Mouse (Mus musculus) MEL (cell line): ENCODE results near the gene Phxr2. TPM values are rescaled to one million over a fixed set of nuclear protein-coding genes. Genes with fewer than 3 reads are reported as not detected.

Experiments
- DNase-seq: peaks from one replicate; pipeline ENCODE4 v3.0.0; 2011; ENCODE audit warnings: low read depth, low spot score
- H3K27ac ChIP-seq: 2 replicates; pipeline ENCODE4 v1.5.1; 2012; ENCODE audit warnings: low read depth, mild to moderate bottlenecking, control low read depth, low read length, moderate library complexity; ENCODE audit not compliant: control insufficient read depth
- H3K27me3 ChIP-seq, 2 experiments: fragments of 150-350 bp in 1 of 2; sonication (generic) in 1 of 2; 2 replicates each; pipeline ENCODE4 v1.6.1; 2012; ENCODE audit warnings: low read length in 2 of 2, mild to moderate bottlenecking in 2 of 2, improper control_type of control experiment in 1 of 2, moderate library complexity in 1 of 2; ENCODE audit not compliant: insufficient read depth in 2 of 2, control insufficient read depth in 1 of 2
- H3K36me3 ChIP-seq, 2 experiments: 2 replicates each; pipeline ENCODE4 v1.6.1; 2012 to 2014; ENCODE audit warnings: low read length in 2 of 2, improper control_type of control experiment in 1 of 2, inconsistent platforms in 1 of 2, mild to moderate bottlenecking in 1 of 2; ENCODE audit not compliant: insufficient read depth in 2 of 2, control insufficient read depth in 1 of 2
- H3K4me1 ChIP-seq, 2 experiments: fragments of 150-350 bp in 1 of 2; sonication (generic) in 1 of 2; 2 replicates each; pipeline ENCODE4 v1.6.1; 2012; ENCODE audit warnings: low read length in 2 of 2, improper control_type of control experiment in 1 of 2, mild to moderate bottlenecking in 1 of 2; ENCODE audit not compliant: insufficient read depth in 2 of 2, control insufficient read depth in 1 of 2
- H3K4me3 ChIP-seq, 2 experiments: fragments of 150-350 bp in 1 of 2; sonication (generic) in 1 of 2; 2 replicates each; pipeline ENCODE4 v1.5.1; 2012; ENCODE audit warnings: low read depth in 2 of 2, low read length in 2 of 2, mild to moderate bottlenecking in 2 of 2, moderate library complexity in 2 of 2, control low read depth in 1 of 2, improper control_type of control experiment in 1 of 2; ENCODE audit not compliant: control insufficient read depth in 1 of 2, insufficient read depth in 1 of 2
- H3K79me2 ChIP-seq: 2 replicates; pipeline ENCODE4 v1.6.1; 2012; ENCODE audit warnings: mild to moderate bottlenecking, low read length, moderate library complexity; ENCODE audit not compliant: control insufficient read depth, poor library complexity, insufficient read depth
- H3K9ac ChIP-seq: 2 replicates; pipeline ENCODE4 v1.6.1; 2012; ENCODE audit warnings: low read depth, mild to moderate bottlenecking, control low read depth, low read length, moderate library complexity; ENCODE audit not compliant: control insufficient read depth, poor library complexity, severe bottlenecking
- H3K9me3 ChIP-seq: fragments of 150-350 bp; sonication (generic); replicated peaks from 2 replicates; pipeline ENCODE4 v1.6.1; 2012; ENCODE audit warnings: mild to moderate bottlenecking, low read length, improper control_type of control experiment, moderate library complexity; ENCODE audit not compliant: insufficient read depth
- BHLHE40 ChIP-seq: IDR thresholded peaks from 2 replicates; pipeline ENCODE4 v1.6.1; 2012; ENCODE audit warnings: low read depth, mild to moderate bottlenecking, inconsistent platforms, low read length, improper control_type of control experiment, borderline replicate concordance
- CHD2 ChIP-seq: IDR thresholded peaks from 2 replicates; pipeline ENCODE4 v1.6.1; 2011; ENCODE audit warnings: low read length, improper control_type of control experiment
- CTCF ChIP-seq, 3 experiments: IDR thresholded peaks in 2 of 3; conservative IDR thresholded peaks in 1 of 3; 2 replicates each; pipeline ENCODE4 v1.5.1; 2011 to 2012; ENCODE audit warnings: low read length in 3 of 3, low read depth in 2 of 3, mild to moderate bottlenecking in 2 of 3, improper control_type of control experiment in 1 of 3, inconsistent platforms in 1 of 3, mixed read lengths in 1 of 3, moderate library complexity in 1 of 3; ENCODE audit not compliant: control insufficient read depth in 1 of 3, insufficient read depth in 1 of 3, poor library complexity in 1 of 3, severe bottlenecking in 1 of 3
- E2F4 ChIP-seq: IDR thresholded peaks from 2 replicates; pipeline ENCODE4 v1.6.1; 2011; ENCODE audit warnings: low read depth, low read length, improper control_type of control experiment, borderline replicate concordance
- ELF1 ChIP-seq: IDR thresholded peaks from 2 replicates; pipeline ENCODE4 v1.6.1; 2014; ENCODE audit warnings: low read depth, mild to moderate bottlenecking, inconsistent platforms, low read length, improper control_type of control experiment, moderate library complexity
- EP300 ChIP-seq, 2 experiments: IDR thresholded peaks; 2 replicates each; pipeline ENCODE4 v1.6.1; 2011; ENCODE audit warnings: improper control_type of control experiment in 2 of 2, low read length in 2 of 2, low read depth in 1 of 2, mild to moderate bottlenecking in 1 of 2
- ETS1 ChIP-seq: IDR thresholded peaks from 2 replicates; pipeline ENCODE4 v1.6.1; 2012; ENCODE audit warnings: low read depth, mild to moderate bottlenecking, inconsistent platforms, low read length, improper control_type of control experiment, moderate library complexity
- GABPA ChIP-seq: IDR thresholded peaks from 2 replicates; pipeline ENCODE4 v1.6.1; 2012; ENCODE audit warnings: low read depth, mild to moderate bottlenecking, inconsistent platforms, low read length, improper control_type of control experiment, moderate library complexity
- GATA1 ChIP-seq: IDR thresholded peaks from 2 replicates; pipeline ENCODE4 v1.6.1; 2011; ENCODE audit warnings: low read depth, low read length, improper control_type of control experiment
- HCFC1 ChIP-seq: IDR thresholded peaks from 2 replicates; pipeline ENCODE4 v1.6.1; 2012; ENCODE audit warnings: low read depth, mild to moderate bottlenecking, inconsistent platforms, low read length, improper control_type of control experiment, moderate library complexity
- KAT2A ChIP-seq: conservative IDR thresholded peaks from 2 replicates; pipeline ENCODE4 v1.6.1; 2012; ENCODE audit warnings: low read depth, low read length, improper control_type of control experiment, inconsistent platforms
- MEF2A ChIP-seq: IDR thresholded peaks from 2 replicates; pipeline ENCODE4 v1.6.1; 2014; ENCODE audit warnings: low read depth, mild to moderate bottlenecking, inconsistent platforms, low read length, improper control_type of control experiment; ENCODE audit not compliant: poor library complexity, insufficient replicate concordance, severe bottlenecking; ENCODE audit errors: extremely low read depth
- MXI1 ChIP-seq: IDR thresholded peaks from 2 replicates; pipeline ENCODE4 v1.6.1; 2011; ENCODE audit warnings: mild to moderate bottlenecking, low read depth, low read length, improper control_type of control experiment
- MYB ChIP-seq: IDR thresholded peaks from 2 replicates; pipeline ENCODE4 v1.6.1; 2011; ENCODE audit warnings: mild to moderate bottlenecking, low read depth, low read length, improper control_type of control experiment
- NELFE ChIP-seq: IDR thresholded peaks from 2 replicates; pipeline ENCODE4 v1.6.1; 2011; ENCODE audit warnings: low read depth, low read length, improper control_type of control experiment
- NRF1 ChIP-seq: IDR thresholded peaks from 2 replicates; pipeline ENCODE4 v1.6.1; 2014; ENCODE audit warnings: low read depth, mild to moderate bottlenecking, inconsistent platforms, low read length, improper control_type of control experiment, moderate library complexity; ENCODE audit not compliant: poor library complexity, insufficient read depth, severe bottlenecking
- POLR2A ChIP-seq, 2 experiments: IDR thresholded peaks; 2 replicates each; pipeline ENCODE4 v1.6.1; 2011 to 2012; ENCODE audit warnings: low read length in 2 of 2, mild to moderate bottlenecking in 2 of 2, control low read depth in 1 of 2, improper control_type of control experiment in 1 of 2, low read depth in 1 of 2, moderate library complexity in 1 of 2; ENCODE audit not compliant: control insufficient read depth in 1 of 2, insufficient read depth in 1 of 2, poor library complexity in 1 of 2
- POLR2AphosphoS2 ChIP-seq: IDR thresholded peaks from 2 replicates; pipeline ENCODE4 v1.6.1; 2011; ENCODE audit warnings: low read length, improper control_type of control experiment
- SIN3A ChIP-seq: IDR thresholded peaks from 2 replicates; pipeline ENCODE4 v1.6.1; 2012; ENCODE audit warnings: low read length, improper control_type of control experiment, inconsistent platforms
- TAL1 ChIP-seq: IDR thresholded peaks from 2 replicates; pipeline ENCODE4 v1.6.1; 2012; ENCODE audit warnings: mild to moderate bottlenecking, inconsistent platforms, low read length, moderate library complexity, mixed read lengths
- UBTF ChIP-seq: IDR thresholded peaks from 2 replicates; pipeline ENCODE4 v1.6.1; 2012; ENCODE audit warnings: low read depth, mild to moderate bottlenecking, inconsistent platforms, low read length, improper control_type of control experiment, moderate library complexity, borderline replicate concordance; ENCODE audit not compliant: insufficient read depth
- ZC3H11A ChIP-seq: IDR thresholded peaks from 2 replicates; pipeline ENCODE4 v1.6.1; 2012; ENCODE audit warnings: low read depth, mild to moderate bottlenecking, inconsistent platforms, low read length, improper control_type of control experiment
- ZMIZ1 ChIP-seq: IDR thresholded peaks from 2 replicates; pipeline ENCODE4 v1.6.1; 2012; ENCODE audit warnings: low read depth, mild to moderate bottlenecking, inconsistent platforms, low read length, improper control_type of control experiment, moderate library complexity
- polyA plus RNA-seq, 2 experiments: library from polyadenylated mRNA; stranded (reverse) in 1 of 2; unstranded in 1 of 2; fragments of >175 nt in 1 of 2; fragments of >200 nt in 1 of 2; gene quantifications; 2 replicates each; pipeline versions ENCODE4 v1.2.1 to v1.2.4; 2012; ENCODE audit warnings: low replicate concordance in 2 of 2, low read depth in 1 of 2; ENCODE audit not compliant: insufficient read length in 2 of 2, insufficient read depth in 1 of 2, missing spikeins in 1 of 2
- total RNA-seq: library from RNA; depleted of rRNA; stranded (reverse); fragments of 300-350 nt; gene quantifications from 2 replicates; pipeline ENCODE4 v1.2.3, GENCODE M21; 2012

Gene Phxr2
- total and polyA plus RNA-seq, 3 experiments: not detected

GRCm38 (mm10) chr10:99126954-99127353 lies 829 bp upstream of the Phxr2 start:
- TF ChIP-seq MEF2A: no peak
- TF ChIP-seq CHD2: no peak
- no peak for TF ChIP-seq MXI1
- no peak for TF ChIP-seq NELFE
- TF ChIP-seq, all 39 proteins: peak for 0
- H3K79me2 ChIP-seq: no peaks in the 10 kb centered on the region
- H3K27me3 ChIP-seq: no peaks in the 10 kb centered on the region
- no peaks in the 10 kb centered on the region for H3K4me1 ChIP-seq
- no peaks in the 10 kb centered on the region for H3K9me3 ChIP-seq
- DNase-seq: no peak
- no peak overlapping the region for H3K4me3 ChIP-seq
- no peak overlapping the region for H3K9ac ChIP-seq
- H3K36me3 ChIP-seq: no peaks in the 10 kb centered on the region
- H3K27ac ChIP-seq: no peak overlapping the region

- H3K9ac ChIP-seq: no peak overlapping the region
- no peaks in the 10 kb centered on the region for H3K79me2 ChIP-seq
- TF ChIP-seq MYB (no peak), ZC3H11A (no peak), UBTF (no peak), NRF1 (no peak), KAT2A (no peak), EP300 (IDR thresholded peaks at IDR 0.05; ENCODE audit: low read depth in 1 of 2, low read length in 2 of 2) (no peak), E2F4 (no peak), GATA1 (no peak), ZMIZ1 (no peak), TAL1 (no peak), POLR2AphosphoS2 (no peak), GABPA (no peak), ELF1 (no peak), BHLHE40 (no peak), POLR2A (IDR thresholded peaks at IDR 0.05; ENCODE audit: control insufficient read depth in 1 of 2, insufficient read depth in 1 of 2, low read depth in 1 of 2, low read length in 2 of 2, poor library complexity in 1 of 2) (no peak), CTCF (IDR thresholded peaks at IDR 0.05 in 2 of 3, conservative IDR thresholded peaks at IDR 0.05 in 1 of 3; ENCODE audit: control insufficient read depth in 1 of 3, insufficient read depth in 1 of 3, low read depth in 2 of 3, low read length in 3 of 3, poor library complexity in 1 of 3, severe bottlenecking in 1 of 3) (no peak), HCFC1 (no peak), ETS1 (no peak), SIN3A (no peak)
- no peaks in the 10 kb centered on the region for H3K9me3 ChIP-seq
- H3K27ac ChIP-seq: no peak overlapping the region
- H3K4me1 ChIP-seq: no peaks in the 10 kb centered on the region
- no peak for DNase-seq
- no peak overlapping the region for H3K4me3 ChIP-seq
- H3K36me3 ChIP-seq: no peaks in the 10 kb centered on the region
- H3K27me3 ChIP-seq: no peaks in the 10 kb centered on the region
Observed at GRCm38 (mm10) chr10:99119471-99119870, 6.7 kb downstream of the Phxr2 start.
